Comparison of ENCODE assay signal across 7 mouse cellular contexts in genomic region chr3:51223556-51223955, GRCm38 (mm10). TPM values are rescaled to one million over a fixed set of nuclear protein-coding genes. Genes with fewer than 3 reads are reported as not detected.
A peak's percentile ranks its signal among the peaks of the same experiment; 100 is the strongest.
DNase-seq lines count a peak whose midpoint lies in the region; ATAC-seq and TF ChIP-seq lines count a peak whose summit lies in the region.

No protein-coding gene starts in this region.

- H3K36me3 ChIP-seq in lung, embryonic 16.5 days (ENCODE audit: control insufficient read depth, insufficient read depth, low read length): no peaks in the 10 kb centered on the region
- H3K36me3 ChIP-seq in forebrain, embryonic 12.5 days (replicated peaks): no peaks in the 10 kb centered on the region
- H3K36me3 ChIP-seq in limb, embryonic 13.5 days: no peaks in the 10 kb centered on the region
- H3K36me3 ChIP-seq in stomach, embryonic 15.5 days: no peaks in the 10 kb centered on the region

- 20% methylated on average over 5 of the region's 5 CpGs for WGBS in lung, embryonic 16.5 days
- 37% methylated on average over 5 of the region's 5 CpGs for WGBS in lung, adult 2 months
- 18% methylated on average over 5 of the region's 5 CpGs for WGBS in forebrain, embryonic 12.5 days
- WGBS in limb, embryonic 13.5 days: 14% methylated on average over 5 of the region's 5 CpGs
- WGBS in stomach, embryonic 15.5 days: 29% methylated on average over 5 of the region's 5 CpGs

- TF ChIP-seq CTCF in lung, adult 2 months (IDR thresholded peaks at IDR 0.05; ENCODE audit: insufficient read depth, low read length): no peak

- peaks cover 19% of the 10 kb centered on the region for H3K4me1 ChIP-seq in lung, embryonic 16.5 days (replicated peaks; ENCODE audit: control insufficient read depth, insufficient read depth, low read length)
- no peaks in the 10 kb centered on the region for H3K4me1 ChIP-seq in lung, adult 2 months (ENCODE audit: control insufficient read depth, insufficient read depth, low read length)
- peaks cover 25% of the 10 kb centered on the region for H3K4me1 ChIP-seq in forebrain, embryonic 12.5 days
- H3K4me1 ChIP-seq in limb, embryonic 13.5 days: peaks cover 28% of the 10 kb centered on the region
- H3K4me1 ChIP-seq in stomach, embryonic 15.5 days: no peaks in the 10 kb centered on the region

- H3K27ac ChIP-seq in lung, embryonic 16.5 days (ENCODE audit: low read length): peak overlapping the region; percentile 12
- no peak overlapping the region for H3K27ac ChIP-seq in forebrain, embryonic 12.5 days
- no peak overlapping the region for H3K27ac ChIP-seq in limb, embryonic 13.5 days
- peak overlapping the region; percentile 92; the same call in 1 of the 2 replicates for H3K27ac ChIP-seq in stomach, embryonic 15.5 days

- no peaks in the 10 kb centered on the region for H3K9me3 ChIP-seq in lung, embryonic 16.5 days (ENCODE audit: control insufficient read depth, low read length)
- H3K9me3 ChIP-seq in forebrain, embryonic 12.5 days: no peaks in the 10 kb centered on the region
- H3K9me3 ChIP-seq in limb, embryonic 13.5 days: no peaks in the 10 kb centered on the region
- H3K9me3 ChIP-seq in stomach, embryonic 15.5 days: no peaks in the 10 kb centered on the region

- peak overlapping the region; percentile 87 for H3K4me3 ChIP-seq in lung, embryonic 16.5 days (ENCODE audit: low read length)
- no peak overlapping the region for H3K4me3 ChIP-seq in lung, adult 2 months (replicated peaks; ENCODE audit: extremely low read depth, low read depth, low read length)
- H3K4me3 ChIP-seq in forebrain, embryonic 12.5 days (replicated peaks): no peak overlapping the region; the same call in 1 of the 2 replicates
- H3K4me3 ChIP-seq in limb, embryonic 13.5 days: peak overlapping the region; percentile 95; the same call in 1 of the 2 replicates
- H3K4me3 ChIP-seq in stomach, embryonic 15.5 days (replicated peaks): peak overlapping the region; percentile 94; the same call in 1 of the 2 replicates

- no peak for DNase-seq in lung, adult 2 months
- DNase-seq in urinary bladder, adult 18-20 months (ENCODE audit: low spot score in 2 of 2): no peak

- no peak for ATAC-seq in lung, embryonic 16.5 days (ENCODE audit: low read depth)
- no peak for ATAC-seq in forebrain, embryonic 12.5 days (ENCODE audit: low FRiP score)
- no peak for ATAC-seq in limb, embryonic 13.5 days (ENCODE audit: low FRiP score, low read depth)
- no peak for ATAC-seq in stomach, embryonic 15.5 days (ENCODE audit: insufficient read depth, low FRiP score, low read depth)
- ATAC-seq in megakaryocyte-erythroid progenitor cell, adult 5-6 weeks (replicated peaks; ENCODE audit: low FRiP score, low TSS enrichment, poor library complexity, severe bottlenecking): no peak

- H3K4me2 ChIP-seq in lung, embryonic 16.5 days (ENCODE audit: low read depth, low read length): peak overlapping the region; percentile 92
- peak overlapping the region; percentile 76 for H3K4me2 ChIP-seq in forebrain, embryonic 12.5 days
- peak overlapping the region; percentile 79 for H3K4me2 ChIP-seq in limb, embryonic 13.5 days (replicated peaks)
- H3K4me2 ChIP-seq in stomach, embryonic 15.5 days: peak overlapping the region; percentile 71

- no peak for TF ChIP-seq POLR2A in lung, adult 2 months (IDR thresholded peaks at IDR 0.05; ENCODE audit: borderline replicate concordance, extremely low read depth, low read depth, low read length)

- no peak overlapping the region for H3K9ac ChIP-seq in lung, embryonic 16.5 days (ENCODE audit: low read length)
- peak overlapping the region; percentile 94; the same call in 1 of the 2 replicates for H3K9ac ChIP-seq in forebrain, embryonic 12.5 days
- H3K9ac ChIP-seq in limb, embryonic 13.5 days: no peak overlapping the region
- H3K9ac ChIP-seq in stomach, embryonic 15.5 days: no peak overlapping the region

- no peaks in the 10 kb centered on the region for H3K27me3 ChIP-seq in lung, embryonic 16.5 days (ENCODE audit: control insufficient read depth, insufficient read depth, low read depth, low read length)
- 0 out of 2 replicates have a peak, but pooled peaks cover 4% of the 10 kb centered on the region for H3K27me3 ChIP-seq in forebrain, embryonic 12.5 days
- peaks cover 6% of the 10 kb centered on the region for H3K27me3 ChIP-seq in limb, embryonic 13.5 days
- H3K27me3 ChIP-seq in stomach, embryonic 15.5 days (replicated peaks): no peaks in the 10 kb centered on the region

RNA-seq across cellular contexts. Expression of gene Noct, which starts 0.7 kb away (rescaled TPM):
- 5.3 and 5.6 TPM in 2 replicates for polyA plus RNA-seq in lung, embryonic 16.5 days (2015; fragmentation: Nextera tagmentation; extraction: Ambion mirVana)
- polyA plus RNA-seq in lung, adult 2 months (2012; rRNA removed): 8.2 and 9.9 TPM in 2 replicates
- 14.9 and 16.4 TPM in 2 replicates for polyA plus RNA-seq in forebrain, embryonic 12.5 days (2016; fragmentation: Nextera tagmentation; extraction: Ambion mirVana)
- 10.0 and 10.4 TPM in 2 replicates for polyA plus RNA-seq in limb, embryonic 13.5 days (2015; fragmentation: Nextera tagmentation; extraction: Ambion mirVana)
- polyA plus RNA-seq in stomach, embryonic 15.5 days (2015; fragmentation: Nextera tagmentation; extraction: Ambion mirVana): 8.5 and 9.3 TPM in 2 replicates
- 19.2 and 39.1 TPM in 2 replicates for total RNA-seq in megakaryocyte-erythroid progenitor cell, adult 5-6 weeks (2014; fragmentation: Nextera tagmentation)
- total RNA-seq in megakaryocyte-erythroid progenitor cell, adult 5-6 weeks (2017): 4.6 and 5.8 TPM in 2 replicates

Comparison
In these comparisons a context has a peak if more than half of its experiments do, and no peak if none do; other contexts are left out.
1. H3K4me3 ChIP-seq: peak in lung, embryonic 16.5 days (single experiment), limb, embryonic 13.5 days (single experiment) and stomach, embryonic 15.5 days (single experiment); none in lung, adult 2 months (single experiment) and forebrain, embryonic 12.5 days (single experiment).
2. H3K27ac ChIP-seq: peak in lung, embryonic 16.5 days (single experiment) and stomach, embryonic 15.5 days (single experiment); none in forebrain, embryonic 12.5 days (single experiment) and limb, embryonic 13.5 days (single experiment).
3. Peak in every context shown above with its lines, with median percentiles within 50 percentile points of each other: H3K4me2 ChIP-seq.